ENCODE assay signal across 16 mouse cellular contexts in the genomic region with DNA sequence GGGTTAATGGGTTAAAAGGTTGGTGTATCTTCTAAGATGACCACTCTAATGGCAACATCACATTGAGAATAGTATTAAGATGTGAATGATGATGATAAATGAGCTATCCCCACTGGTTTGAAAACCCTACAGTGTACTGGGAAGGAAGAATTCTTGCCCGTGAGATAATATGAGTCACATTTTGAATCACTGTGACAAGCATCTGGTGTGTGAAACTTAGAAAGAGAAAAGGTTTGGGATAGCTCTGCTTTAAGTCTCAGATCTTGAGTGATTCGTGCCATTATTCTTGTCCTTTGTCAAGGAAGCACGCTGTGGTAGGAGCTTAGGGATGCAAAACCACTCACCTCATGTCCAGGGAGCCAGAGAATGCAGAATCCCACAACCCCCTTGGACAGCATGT.
A peak's percentile ranks its signal among the peaks of the same experiment; 100 is the strongest.
DNase-seq lines count a peak whose midpoint lies in the region.
"Had no signal": no experiment of that assay in that cellular context is flagged by ENCODE, and none has a peak within 500 bp of the region (broad histone marks: within the 10 kb centered on the region; RNA-seq: fewer than 3 reads in every experiment).

No protein-coding gene starts in this region.

- peak; percentile 13 for DNase-seq in right cerebral cortex, adult 18-20 months
- DNase-seq in right cerebral cortex, postnatal 36 days (ENCODE audit: low spot score in 2 of 2) = no peak
- peak; percentile 26 for DNase-seq in ZHBTc4 (ENCODE audit: low read depth, low spot score)
- DNase-seq in telencephalon, adult 2 months (ENCODE audit: low read depth, low spot score) = peak; percentile 34
- no peak for DNase-seq in thymus, postnatal 4 days
- DNase-seq in layer of hippocampus, adult 9-11 months = no peak
- DNase-seq: adrenal gland, adult 2 months; cerebellum, adult 11-12 months; cerebellum, adult 8-10 months; cerebellum, postnatal 36 days; embryo, embryonic 11 days; gastrocnemius, adult 2 months; gastrocnemius, postnatal 14 days; heart, adult 11 months; heart, postnatal 10 days; heart, postnatal 36 days had no signal

Comparison
In these comparisons a context has a peak if more than half of its experiments do, and no peak if none do; other contexts are left out.
1. DNase-seq: peak in right cerebral cortex, adult 18-20 months (single experiment), ZHBTc4 (single experiment) and telencephalon, adult 2 months (single experiment); none in right cerebral cortex, postnatal 36 days (0 of 2), thymus, postnatal 4 days (single experiment) and layer of hippocampus, adult 9-11 months (single experiment).